Mouse (Mus musculus): Measurements from ENCODE around the gene Gm21970.
A peak's percentile ranks its signal among the peaks of the same experiment; 100 is the strongest.

Gene Gm21970

GRCm38 (mm10) chr16:91391421-91391820, at the start of gene Gm21970:
Gene Gm21970, plus strand, starts transcription at chr16:91391721.
- no peak for DNase-seq (ENCODE audit: low read depth)

DNA sequence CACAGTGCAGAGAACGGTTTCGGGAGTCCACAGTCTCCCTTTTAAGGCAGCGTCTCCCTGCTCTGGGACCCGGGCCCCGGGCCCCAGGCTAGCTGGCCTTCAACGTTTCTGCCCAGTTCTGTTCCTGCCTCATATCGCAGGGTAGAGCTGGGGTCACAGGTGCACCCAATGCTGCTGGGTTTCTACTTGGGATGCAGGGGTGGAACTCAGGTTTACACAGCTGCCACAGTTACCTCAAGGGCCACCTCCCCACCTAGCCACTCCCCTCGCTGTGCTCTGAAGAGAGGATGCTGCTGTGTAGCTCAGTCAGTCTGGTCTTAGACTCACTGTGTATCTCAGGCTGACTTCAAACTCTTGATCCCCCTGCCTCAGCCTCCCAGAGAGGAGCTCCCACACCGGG, 45.0 kb upstream of the Gm21970 start:
- no peak for DNase-seq (ENCODE audit: low read depth)

DNA sequence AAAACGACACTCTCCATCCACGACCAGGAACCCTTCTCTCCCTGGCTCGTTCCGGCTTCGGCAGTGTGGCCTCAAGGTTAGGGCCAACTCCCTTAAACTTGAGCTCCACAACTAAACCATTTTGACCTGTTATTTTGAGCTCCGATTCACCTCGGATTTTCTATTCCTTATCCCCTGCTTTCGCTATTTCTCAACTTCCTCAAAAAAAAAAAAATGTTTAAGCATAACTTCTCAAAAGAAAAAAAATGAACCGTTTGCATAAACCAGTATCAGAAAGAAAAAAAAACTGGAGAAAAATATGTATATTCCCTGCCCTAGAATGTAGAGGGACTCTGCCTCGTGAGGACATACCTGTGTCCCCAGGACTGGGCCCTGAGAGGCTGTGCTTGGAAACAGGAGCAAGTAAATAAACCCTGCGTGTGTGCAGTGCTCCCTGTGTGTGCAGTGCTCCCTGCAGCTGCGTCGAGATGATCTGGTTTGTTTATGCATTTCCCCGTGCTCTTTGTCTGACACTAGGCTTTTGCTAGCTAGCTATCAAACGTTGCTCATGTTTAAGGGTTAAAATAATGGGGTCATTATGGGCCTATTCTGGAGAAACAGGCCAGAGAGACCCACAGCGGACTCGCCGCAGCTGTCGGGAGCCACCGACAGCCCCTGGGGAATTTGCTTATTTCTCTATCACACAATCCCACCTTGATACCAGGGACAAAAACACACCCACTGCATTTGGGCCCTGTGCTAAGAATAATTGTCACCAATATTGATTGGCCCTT, 43.8 kb upstream of the Gm21970 start:
- DNase-seq (ENCODE audit: low read depth): no peak

GRCm38 (mm10) chr16:91348264-91348565, 43.3 kb upstream of the Gm21970 start:
- no peak for DNase-seq (ENCODE audit: low read depth)

GRCm38 (mm10) chr16:91348588-91349330, 42.8 kb upstream of the Gm21970 start:
- no peak for DNase-seq (ENCODE audit: low read depth)

- DNase-seq (ENCODE audit: low read depth): no peak
Observed at GRCm38 (mm10) chr16:91352084-91352562, 39.4 kb upstream of the Gm21970 start.

DNA sequence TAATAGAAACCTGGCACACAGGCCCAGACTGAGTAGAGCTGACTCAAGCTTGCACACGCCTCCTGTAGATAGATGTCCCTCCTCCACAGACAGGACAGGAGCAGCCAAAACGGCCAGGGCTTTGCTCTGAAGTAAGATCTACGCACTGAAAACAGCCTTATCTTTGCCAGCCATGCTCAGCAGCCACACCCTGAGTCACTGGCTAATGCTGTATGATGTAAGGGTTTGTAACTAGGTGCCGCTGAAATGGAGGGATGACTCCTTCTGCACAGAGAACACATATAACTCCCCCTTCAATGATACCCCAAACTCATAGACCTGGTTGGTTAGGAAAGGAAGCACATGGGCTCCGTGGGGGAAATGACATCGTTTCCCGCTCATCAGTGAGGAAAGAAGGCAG, 38.8 kb upstream of the Gm21970 start:
- DNase-seq (ENCODE audit: low read depth): no peak

DNA sequence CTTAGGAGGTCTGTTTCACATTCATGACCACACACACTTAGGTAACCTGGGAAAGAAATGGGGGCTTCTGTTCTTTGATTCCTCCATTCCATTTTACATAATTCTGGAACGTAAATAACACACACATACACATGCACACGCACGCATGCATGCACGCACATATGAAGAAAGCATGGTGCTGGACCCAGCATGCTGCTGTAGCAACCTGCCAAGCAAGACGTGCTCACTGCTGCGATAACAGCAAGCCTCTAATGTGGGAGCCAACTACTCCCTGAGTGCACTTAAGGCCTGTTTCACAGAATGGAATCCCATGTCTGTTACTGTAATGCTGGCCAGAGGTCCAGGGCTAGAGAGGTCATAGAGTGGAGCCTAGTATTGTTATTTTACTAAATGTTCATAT, 38.3 kb upstream of the Gm21970 start:
- no peak for DNase-seq (ENCODE audit: low read depth)

GRCm38 (mm10) chr16:91353638-91354037, 37.9 kb upstream of the Gm21970 start:
- no peak for DNase-seq (ENCODE audit: low read depth)

- DNase-seq (ENCODE audit: low read depth): no peak
Observed at GRCm38 (mm10) chr16:91354599-91354998, 36.9 kb upstream of the Gm21970 start.

DNA sequence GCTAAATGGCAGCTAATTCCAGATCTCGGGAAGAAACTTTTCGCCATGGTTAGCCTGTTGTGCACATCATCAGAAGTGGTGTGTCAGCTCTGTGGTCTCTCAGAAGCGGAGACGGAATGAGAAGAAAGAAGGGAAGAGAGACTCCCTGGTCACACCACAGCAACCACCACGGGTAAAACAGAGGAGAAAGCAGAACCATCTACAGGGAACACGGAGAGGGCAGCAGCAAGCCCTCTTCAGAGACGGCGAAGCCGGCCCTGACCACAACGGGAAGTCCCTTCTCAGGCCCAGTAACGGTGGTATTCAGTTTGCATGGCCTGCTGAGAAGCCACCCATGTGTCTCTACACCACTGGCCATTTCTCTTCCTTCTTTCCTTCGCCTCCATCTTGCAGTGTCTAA, 36.4 kb upstream of the Gm21970 start:
- DNase-seq (ENCODE audit: low read depth): no peak

DNA sequence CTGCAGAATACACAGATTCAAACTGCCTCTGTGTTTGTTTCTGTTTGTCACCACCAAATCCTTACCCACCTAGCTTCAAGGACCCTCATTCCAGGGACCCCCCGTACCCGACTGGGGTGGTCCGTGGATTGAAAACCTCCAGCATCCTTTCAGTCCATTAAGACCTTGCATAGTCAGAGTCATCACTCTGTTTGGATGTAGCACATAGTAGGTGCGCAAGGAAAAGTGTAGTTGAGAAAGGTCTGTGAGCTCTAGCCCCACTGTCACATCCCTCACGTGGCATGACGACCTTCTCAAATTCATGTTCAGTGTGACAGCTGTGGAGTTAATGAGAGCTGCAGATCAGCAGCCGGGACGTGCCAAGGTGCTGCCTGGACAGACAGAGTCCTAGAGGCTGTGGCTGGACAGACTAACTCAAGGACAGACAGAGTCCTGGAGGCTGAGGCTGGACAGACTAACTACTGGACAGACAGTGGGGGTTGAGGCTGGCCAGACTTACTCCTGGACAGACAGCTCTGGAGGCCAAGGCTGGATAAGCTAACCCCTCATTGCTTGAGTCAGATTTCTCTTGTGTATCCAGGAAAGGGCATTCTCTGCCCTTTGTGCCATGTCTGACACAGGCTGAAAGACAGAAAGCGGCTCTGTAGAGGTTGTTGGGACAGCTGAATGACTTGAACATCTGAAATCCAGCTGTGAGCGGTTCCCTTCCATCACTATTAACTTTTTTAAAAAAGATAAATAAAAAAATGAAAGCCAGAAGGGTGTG, 34.6 kb upstream of the Gm21970 start:
- DNase-seq (ENCODE audit: low read depth): no peak

DNA sequence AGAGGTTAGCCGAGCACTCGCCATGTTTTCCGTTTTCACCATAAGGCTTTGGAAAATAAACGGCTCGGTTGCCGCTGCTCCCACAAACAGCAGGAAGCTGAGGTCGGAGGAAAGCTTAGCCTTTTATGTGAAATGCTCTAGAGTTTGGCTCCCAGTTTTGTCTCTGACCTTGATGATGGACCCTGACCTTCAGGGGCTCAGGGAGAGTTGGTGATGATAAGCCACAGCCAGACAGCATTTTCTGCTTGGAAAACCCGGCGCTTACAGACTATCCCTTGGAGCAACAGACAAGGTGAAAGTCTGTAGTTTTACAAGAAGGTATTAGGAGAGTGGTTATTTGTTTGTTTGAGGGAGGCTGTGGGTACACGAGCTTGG, 34.0 kb upstream of the Gm21970 start:
- no peak for DNase-seq (ENCODE audit: low read depth)

DNA sequence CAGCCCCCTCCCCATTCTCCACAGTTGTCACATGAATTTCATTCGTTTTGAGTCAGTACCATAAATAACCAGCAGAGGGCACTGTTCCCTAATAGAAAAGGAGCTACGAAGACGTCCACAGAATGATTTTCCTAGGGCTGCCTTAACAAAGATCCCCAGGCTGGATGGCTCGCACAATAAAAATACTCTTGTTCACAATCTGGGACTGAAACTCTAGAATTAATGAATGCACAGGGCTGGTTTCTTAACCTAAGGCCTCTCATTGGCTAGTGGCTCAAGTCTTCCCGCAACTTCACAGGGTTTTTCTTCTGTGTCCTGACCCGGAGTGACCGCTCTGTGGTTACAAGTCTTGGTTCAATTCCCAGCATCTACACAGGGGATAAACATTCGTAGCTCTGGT, 33.0 kb upstream of the Gm21970 start:
- no peak for DNase-seq (ENCODE audit: low read depth)

DNA sequence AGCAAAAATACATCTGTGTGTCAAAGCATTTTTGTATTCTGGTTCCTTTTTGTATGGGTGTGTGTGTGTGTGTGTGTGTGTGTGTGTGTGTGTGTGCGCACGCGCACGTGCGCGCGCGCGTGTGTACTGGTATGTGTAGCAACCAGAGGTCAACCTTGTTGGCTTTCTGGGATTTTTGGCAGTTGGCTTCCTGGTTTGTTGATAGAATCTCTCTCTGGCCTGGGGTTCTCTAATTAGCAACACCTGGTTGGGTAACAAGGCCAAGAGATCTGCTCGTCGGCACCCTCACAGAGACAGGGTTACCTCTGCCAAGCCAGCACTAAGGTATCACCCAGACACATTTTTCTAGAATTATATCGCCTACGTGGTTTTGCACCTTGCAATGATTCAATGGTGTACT, 32.0 kb upstream of the Gm21970 start:
- DNase-seq (ENCODE audit: low read depth): no peak

DNA sequence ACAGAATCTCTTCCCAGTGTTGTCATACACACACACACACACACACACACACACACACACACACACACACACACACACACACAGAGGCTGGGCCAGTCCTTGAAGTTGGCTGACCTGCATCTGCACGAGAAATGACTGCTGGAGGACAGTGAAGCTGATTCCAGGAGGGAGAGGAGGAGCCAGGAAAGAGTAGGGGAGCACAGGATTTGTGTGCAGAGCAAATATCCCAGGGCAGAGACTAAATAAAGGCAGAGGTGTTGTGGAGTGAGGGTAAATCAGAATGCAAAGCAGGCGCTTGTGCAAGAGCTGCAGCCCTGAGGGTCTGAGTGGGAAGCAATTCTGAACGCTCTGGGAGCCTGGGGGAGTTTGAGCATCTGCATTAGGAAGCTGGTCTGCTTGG, 31.4 kb upstream of the Gm21970 start:
- DNase-seq (ENCODE audit: low read depth): no peak

- no peak for DNase-seq (ENCODE audit: low read depth)
Observed at GRCm38 (mm10) chr16:91362006-91362405, 29.5 kb upstream of the Gm21970 start.

GRCm38 (mm10) chr16:91362616-91363272, 28.8 kb upstream of the Gm21970 start:
- DNase-seq (ENCODE audit: low read depth): peak; percentile 49

DNA sequence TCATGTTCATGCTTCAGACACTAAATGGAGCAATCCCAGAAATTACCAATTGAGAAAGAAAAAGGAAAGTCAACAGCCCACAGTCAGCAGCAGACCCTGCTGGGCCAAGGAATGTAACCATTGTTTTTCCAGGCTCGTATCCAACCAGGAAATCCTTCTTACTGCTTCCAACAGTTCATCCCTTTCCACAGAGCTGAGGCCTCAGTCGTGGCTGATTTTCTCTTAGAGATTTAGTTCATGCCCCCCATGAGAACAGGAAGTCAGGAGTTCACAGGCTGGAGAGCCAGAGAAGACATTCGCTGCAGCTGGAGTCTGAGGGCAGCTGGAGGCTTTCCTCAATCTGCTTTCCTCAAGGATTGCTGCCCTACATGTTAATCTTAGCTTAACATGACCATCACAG, 28.0 kb upstream of the Gm21970 start:
- peak; percentile 58 for DNase-seq (ENCODE audit: low read depth)

DNA sequence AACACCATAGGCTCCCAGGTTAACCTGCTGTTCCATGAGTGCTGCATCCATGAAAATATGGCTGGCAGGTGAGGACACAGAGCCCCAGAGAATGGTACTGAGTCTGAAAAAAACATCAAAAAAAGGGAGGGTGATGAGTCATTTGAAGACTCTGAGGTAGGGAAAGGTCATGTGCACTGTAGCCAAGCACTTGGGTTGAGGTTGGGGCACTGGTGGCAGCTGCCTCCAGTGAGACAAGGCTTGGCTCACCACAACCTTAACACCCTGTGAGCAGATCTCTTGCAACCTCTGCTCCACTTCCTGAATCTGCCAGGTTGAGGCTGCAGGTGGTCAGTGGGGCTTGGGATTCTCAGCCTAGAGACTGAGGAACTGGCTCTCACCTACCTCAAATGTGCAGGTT, 25.0 kb upstream of the Gm21970 start:
- no peak for DNase-seq (ENCODE audit: low read depth)

DNA sequence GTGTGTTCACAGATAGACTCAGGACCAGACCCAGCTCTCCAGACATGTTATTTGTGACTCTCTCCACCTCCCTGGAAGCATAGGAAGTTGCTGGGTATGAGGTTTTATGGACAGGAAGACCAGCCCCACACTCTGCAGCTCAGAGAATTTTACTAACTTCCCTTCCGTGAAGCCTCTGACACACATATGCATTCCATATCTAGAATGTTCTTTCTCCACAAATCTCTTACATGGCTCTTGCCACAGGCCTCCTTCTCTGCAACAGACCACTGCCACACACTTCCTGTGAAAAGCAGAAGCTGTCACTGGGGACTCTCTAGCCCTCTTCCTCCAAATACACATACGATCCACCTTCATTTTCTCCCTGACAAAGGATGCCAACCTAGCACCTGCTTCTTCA, 24.5 kb upstream of the Gm21970 start:
- no peak for DNase-seq (ENCODE audit: low read depth)

Measured in fibroblast of lung, adult 2 months (primary cell).